1 mouse cellular context compared by ENCODE assay signal in the genomic region with DNA sequence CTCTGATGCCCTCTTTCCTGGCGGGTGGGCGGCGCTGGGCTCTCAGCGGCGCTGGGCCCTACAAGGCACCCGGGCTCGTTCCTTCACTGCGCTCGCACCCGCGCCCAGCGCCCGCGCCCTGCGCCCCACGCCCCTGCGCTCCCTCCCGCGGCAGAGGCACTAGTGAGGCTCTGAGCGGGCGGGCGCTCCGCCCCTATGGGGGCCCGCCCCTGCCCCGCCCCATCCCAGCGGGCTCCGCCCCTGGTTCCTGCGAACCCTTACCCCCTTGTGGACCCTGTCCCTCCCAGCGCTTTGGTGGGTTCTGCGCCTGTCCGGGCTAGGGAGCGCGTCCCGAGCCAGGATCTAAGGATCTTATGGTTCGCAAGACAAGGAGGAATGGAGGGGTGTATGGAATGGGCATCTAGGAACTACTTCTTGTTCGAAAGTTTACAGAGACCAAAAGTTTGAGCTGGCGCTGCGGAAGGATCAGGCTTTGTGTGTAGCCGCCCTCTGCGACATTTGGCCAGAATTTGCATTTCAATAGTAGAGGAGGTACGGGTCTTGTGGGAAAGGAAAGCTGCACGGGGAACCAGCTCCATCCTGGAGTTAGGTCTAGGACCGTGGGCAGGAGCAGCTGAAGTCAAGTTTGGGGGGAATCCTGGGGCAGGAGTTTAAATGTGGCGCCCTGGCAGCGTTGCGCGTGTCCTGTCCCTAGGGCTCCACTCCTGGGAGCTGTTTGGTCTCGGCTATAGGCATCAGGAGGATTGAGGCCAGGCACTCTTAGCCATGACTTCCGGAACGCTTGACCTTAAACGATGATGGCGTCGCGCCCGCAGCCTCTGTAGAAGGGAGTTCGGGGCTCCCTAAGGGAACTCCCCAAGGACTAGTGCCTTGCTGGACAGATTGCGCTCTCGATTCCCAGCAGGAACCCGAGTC.
A peak's percentile ranks its signal among the peaks of the same experiment; 100 is the strongest.
TF ChIP-seq lines count a peak whose summit lies in the region.

No protein-coding gene starts in this region.

TF ChIP-seq in CH12.LX, 34 proteins besides CTCF, POLR2A, EP300 and RAD21 (continued from another document):
- TF ChIP-seq NRF1 (IDR thresholded peaks at IDR 0.05; ENCODE audit: low read depth, low read length) = peak; percentile 43; the same call in 1 of the 2 replicates
- TF ChIP-seq TCF12 (IDR thresholded peaks at IDR 0.05; ENCODE audit: low read depth, low read length) = peak; percentile 92
- peak; percentile 82 for TF ChIP-seq ZMIZ1 (IDR thresholded peaks at IDR 0.05; ENCODE audit: low read depth, low read length)
- peak; percentile 26 for TF ChIP-seq BHLHE40 (IDR thresholded peaks at IDR 0.05; ENCODE audit: low read depth, low read length)
- TF ChIP-seq KAT2A (IDR thresholded peaks at IDR 0.05; ENCODE audit: insufficient replicate concordance, low read length) = peak; percentile 80
- TF ChIP-seq CHD1 (IDR thresholded peaks at IDR 0.05; ENCODE audit: low read depth, low read length) = no peak
- TF ChIP-seq MAX (IDR thresholded peaks at IDR 0.05; ENCODE audit: low read length) = no peak
- TF ChIP-seq TBP (conservative IDR thresholded peaks at IDR 0.05; ENCODE audit: low read depth, low read length) = peak; percentile 53; the same call in 1 of the 2 replicates
- peak; percentile 74 for TF ChIP-seq NELFE (IDR thresholded peaks at IDR 0.05; ENCODE audit: low read depth, low read length)
